Mouse (Mus musculus) C2C12 (cell line): ENCODE results near the gene Wdfy3.

Experiments
- CEBPB ChIP-seq: IDR thresholded peaks from one replicate; pipeline ENCODE4 v1.6.1; 2011; ENCODE audit warnings: low read depth, mild to moderate bottlenecking, control low read depth, moderate library complexity
- CTCF ChIP-seq: IDR thresholded peaks from one replicate; pipeline ENCODE4 v1.5.1; 2011; ENCODE audit not compliant: control insufficient read depth, insufficient read depth, insufficient read length
- MAX ChIP-seq: IDR thresholded peaks from one replicate; pipeline ENCODE4 v1.6.1; 2011; ENCODE audit warnings: mild to moderate bottlenecking, control low read depth
- MYOD1 ChIP-seq: IDR thresholded peaks from one replicate; pipeline ENCODE4 v1.6.1; 2011; ENCODE audit warnings: low read depth; ENCODE audit not compliant: control insufficient read depth, insufficient read length
- USF1 ChIP-seq: IDR thresholded peaks from one replicate; pipeline ENCODE4 v1.6.1; 2011; ENCODE audit warnings: low read depth, mild to moderate bottlenecking, control low read depth, moderate library complexity

GRCm38 (mm10) chr5:102069051-102069766, 512 bp downstream of the Wdfy3 start:
- TF ChIP-seq CTCF (peak; percentile 83), USF1 (no peak), CEBPB (no peak), MYOD1 (no peak), MAX (no peak)
